Mouse (Mus musculus) urinary bladder, adult 2 months (tissue): ENCODE results near the gene Fam120c. TPM values are rescaled to one million over a fixed set of nuclear protein-coding genes. Genes with fewer than 3 reads are reported as not detected.
A peak's percentile ranks its signal among the peaks of the same experiment; 100 is the strongest.

Experiments
- DNase-seq: peaks from one replicate; pipeline ENCODE4 v3.0.0; 2022; ENCODE audit warnings: low spot score
- polyA plus RNA-seq: library from polyadenylated mRNA; depleted of rRNA; stranded (reverse); fragments of >200 nt; gene quantifications from 2 replicates; pipeline ENCODE4 v1.2.3, GENCODE M21; 2012; rRNA removed

Fam120c gene
- polyA plus RNA-seq, 1 experiment: 3.6 TPM

- DNase-seq: peak; percentile 72
These were observed 176.7 kb downstream of the Fam120c start, which contains the start of gene Phf8 for GRCm38 (mm10) chrX:151520458-151521322. Gene Phf8, plus strand, starts transcription at chrX:151520672.

Other genes starting within 250 kb of the Fam120c start
- 24.1 and 25.0 TPM in 2 replicates for gene Tsr2, start 247.6 kb upstream of the Fam120c start, polyA plus RNA-seq
- gene Wnk3, start 146.1 kb upstream of the Fam120c start, polyA plus RNA-seq: 0.50 and 0.57 TPM in 2 replicates
- gene Phf8, start 176.5 kb downstream of the Fam120c start, polyA plus RNA-seq: 13.0 and 14.5 TPM in 2 replicates